Mouse (Mus musculus): ENCODE measurements around the gene Lonrf3. TPM values are rescaled to one million over a fixed set of nuclear protein-coding genes. Genes with fewer than 3 reads are reported as not detected.

The Lonrf3 gene
- polyA plus RNA-seq (2012; rRNA removed; ENCODE audit: low replicate concordance): 0.49 and 1.6 TPM in 2 replicates

GRCm38 (mm10) chrX:36328271-36329039, at the start of gene Lonrf3:
Gene Lonrf3, plus strand, starts transcription at chrX:36328353.

GRCm38 (mm10) chrX:36400980-36401379, 72.8 kb downstream of the Lonrf3 start, which contains the start of gene Gm6268:
Gene Gm6268, plus strand, starts transcription at chrX:36401280.

Other genes with a start within 250 kb of the Lonrf3 start
- gene Il13ra1, start 216.2 kb upstream of the Lonrf3 start, polyA plus RNA-seq (2012; rRNA removed; ENCODE audit: low replicate concordance): 3.1 and 6.4 TPM in 2 replicates
- 0.09 TPM in 1 of 2 replicates, not detected in the other for gene Zcchc12, start 132.4 kb upstream of the Lonrf3 start, polyA plus RNA-seq (2012; rRNA removed; ENCODE audit: low replicate concordance)
- not detected in 2 replicates for gene Gm6268, start 72.9 kb downstream of the Lonrf3 start, polyA plus RNA-seq (2012; rRNA removed; ENCODE audit: low replicate concordance)
- not detected in 2 replicates for gene Gm14569, start 163.5 kb downstream of the Lonrf3 start, polyA plus RNA-seq (2012; rRNA removed; ENCODE audit: low replicate concordance)

All from subcutaneous adipose tissue, adult 2 months (tissue).